Comparison of ENCODE assay signal across 8 mouse cellular contexts in genomic region chr17:35705836-35706235, GRCm38 (mm10). TPM values are rescaled to one million over a fixed set of nuclear protein-coding genes. Genes with fewer than 3 reads are reported as not detected.
DNase-seq lines count a peak whose midpoint lies in the region; ATAC-seq and TF ChIP-seq lines count a peak whose summit lies in the region.

No protein-coding gene starts in this region.

- H3K27ac ChIP-seq in embryonic facial prominence, embryonic 11.5 days (replicated peaks; ENCODE audit: low read depth, low read length), result no peak overlapping the region
- peak overlapping the region; percentile 26; the same call in 1 of the 2 replicates for H3K27ac ChIP-seq in kidney, adult 2 months (ENCODE audit: insufficient read depth, low read depth, low read length)

- H3K4me2 ChIP-seq in embryonic facial prominence, embryonic 11.5 days (ENCODE audit: low read depth, low read length), result no peak overlapping the region

- no peak overlapping the region for H3K9ac ChIP-seq in embryonic facial prominence, embryonic 11.5 days (replicated peaks; ENCODE audit: low read length)

- TF ChIP-seq CTCF in kidney, adult 2 months (conservative IDR thresholded peaks at IDR 0.05; ENCODE audit: insufficient read depth, insufficient read length, low read depth, low read length), result peak; percentile 60

- no peak for ATAC-seq in embryonic facial prominence, embryonic 11.5 days (replicated peaks; ENCODE audit: insufficient number of reproducible peaks, low FRiP score, low TSS enrichment, low read depth)

- no peak for TF ChIP-seq POLR2A in kidney, adult 2 months (IDR thresholded peaks at IDR 0.05; ENCODE audit: low read depth, low read length)

- no peaks in the 10 kb centered on the region; the same call in 1 of the 2 replicates for H3K4me1 ChIP-seq in embryonic facial prominence, embryonic 11.5 days (ENCODE audit: control insufficient read depth, insufficient read depth, low read length)
- peaks cover 23% of the 10 kb centered on the region for H3K4me1 ChIP-seq in kidney, adult 2 months (ENCODE audit: control insufficient read depth, insufficient read depth, low read length)

- no peak overlapping the region for H3K4me3 ChIP-seq in embryonic facial prominence, embryonic 11.5 days (ENCODE audit: low read depth, low read length)
- H3K4me3 ChIP-seq in kidney, adult 2 months (ENCODE audit: insufficient read depth, low read depth, low read length), result no peak overlapping the region

- 25% methylated on average over 4 of the region's 4 CpGs for WGBS in embryonic facial prominence, embryonic 11.5 days
- 27% methylated on average over 4 of the region's 4 CpGs for WGBS in kidney, adult 2 months

- peak; percentile 55 for DNase-seq in adrenal gland, adult 2 months
- no peak for DNase-seq in adrenal gland, adult 18-20 months (ENCODE audit: low spot score in 2 of 2)
- peak; percentile 59 for DNase-seq in ovary, postnatal 36 days (ENCODE audit: low spot score)
- no peak for DNase-seq in ovary, postnatal 14 days (ENCODE audit: low spot score)
- DNase-seq in embryonic facial prominence, embryonic 11.5 days (ENCODE audit: low spot score), result peak; percentile 42
- DNase-seq in kidney, adult 2 months, result peak; percentile 72
- DNase-seq in naive thymus-derived CD4-positive, alpha-beta T cell, adult 2 months (ENCODE audit: low read depth), result peak; percentile 80
- no peak for DNase-seq in gastrocnemius, postnatal 25 days

- H3K9me3 ChIP-seq in embryonic facial prominence, embryonic 11.5 days (replicated peaks; ENCODE audit: control insufficient read depth, low read length), result no peaks in the 10 kb centered on the region

- H3K36me3 ChIP-seq in embryonic facial prominence, embryonic 11.5 days (replicated peaks; ENCODE audit: control insufficient read depth, insufficient read depth, low read depth, low read length), result no peaks in the 10 kb centered on the region
- no peaks in the 10 kb centered on the region for H3K36me3 ChIP-seq in kidney, adult 2 months (ENCODE audit: control insufficient read depth, insufficient read depth, low read length)

- peaks cover 7% of the 10 kb centered on the region for H3K27me3 ChIP-seq in embryonic facial prominence, embryonic 11.5 days (ENCODE audit: control insufficient read depth, insufficient read depth, low read length)
- no peaks in the 10 kb centered on the region for H3K27me3 ChIP-seq in kidney, adult 2 months (replicated peaks; ENCODE audit: control insufficient read depth, insufficient read depth, low read length)

RNA-seq across cellular contexts. Expression of gene Ddr1, which starts 1.4 kb away (rescaled TPM):
- 10 to 100 TPM; 30.0 to 58.8 TPM for total RNA-seq in adrenal gland, adult 2 months (2021)
- 58.0 and 61.6 TPM in 2 replicates for polyA plus RNA-seq in adrenal gland, adult 2 months (2012; rRNA removed)
- total RNA-seq in adrenal gland, adult 18-20 months (2021), result 10 to 100 TPM; 33.5 to 44.1 TPM
- polyA plus RNA-seq in embryonic facial prominence, embryonic 11.5 days (2014; fragmentation: Nextera tagmentation; extraction: Ambion mirVana), result 20.4 and 24.6 TPM in 2 replicates
- polyA plus RNA-seq in kidney, adult 2 months (2012; rRNA removed), result 91.2 and 109 TPM in 2 replicates
- 10 to 100 TPM; 14.1 to 16.1 TPM for total RNA-seq in gastrocnemius, postnatal 25 days (2021)

RNA-seq across cellular contexts. Expression of gene Gtf2h4, which starts 32.3 kb away (rescaled TPM):
- total RNA-seq in adrenal gland, adult 2 months (2021), result 10 to 100 TPM; 18.6 to 25.3 TPM
- polyA plus RNA-seq in adrenal gland, adult 2 months (2012; rRNA removed), result 22.5 and 23.4 TPM in 2 replicates
- 10 to 100 TPM; 20.2 to 20.8 TPM for total RNA-seq in adrenal gland, adult 18-20 months (2021)
- 43.3 and 53.4 TPM in 2 replicates for polyA plus RNA-seq in embryonic facial prominence, embryonic 11.5 days (2014; fragmentation: Nextera tagmentation; extraction: Ambion mirVana)
- 28.7 and 29.1 TPM in 2 replicates for polyA plus RNA-seq in kidney, adult 2 months (2012; rRNA removed)
- total RNA-seq in gastrocnemius, postnatal 25 days (2021), result 10 to 100 TPM; 14.7 to 15.3 TPM

RNA-seq across cellular contexts. Expression of gene Vars2, which starts 38.4 kb away (rescaled TPM):
- total RNA-seq in adrenal gland, adult 2 months (2021), result 10 to 100 TPM; 36.4 to 38.6 TPM
- 75.5 and 77.3 TPM in 2 replicates for polyA plus RNA-seq in adrenal gland, adult 2 months (2012; rRNA removed)
- 10 to 100 TPM; 37.2 to 38.7 TPM for total RNA-seq in adrenal gland, adult 18-20 months (2021)
- polyA plus RNA-seq in embryonic facial prominence, embryonic 11.5 days (2014; fragmentation: Nextera tagmentation; extraction: Ambion mirVana), result 9.1 and 10.4 TPM in 2 replicates
- 21.5 and 31.3 TPM in 2 replicates for polyA plus RNA-seq in kidney, adult 2 months (2012; rRNA removed)
- 10 to 100 TPM in 1 of 2 experiments, 1 to 10 TPM in 1; 9.9 to 14.7 TPM for total RNA-seq in gastrocnemius, postnatal 25 days (2021)

Comparison
In these comparisons a context has a peak if more than half of its experiments do, and no peak if none do; other contexts are left out.
1. DNase-seq: peak in adrenal gland, adult 2 months (single experiment), ovary, postnatal 36 days (single experiment), embryonic facial prominence, embryonic 11.5 days (single experiment), kidney, adult 2 months (single experiment) and naive thymus-derived CD4-positive, alpha-beta T cell, adult 2 months (single experiment); none in adrenal gland, adult 18-20 months (0 of 2), ovary, postnatal 14 days (single experiment) and gastrocnemius, postnatal 25 days (single experiment).